Mouse (Mus musculus): ENCODE measurements around the gene Pitx2.

The Pitx2 gene
- long read RNA-seq, experiment 1: 0 reads
- long read RNA-seq, experiment 2: 0 reads

GRCm38 (mm10) chr3:129199609-129200500 is at the start of gene Pitx2:
Gene Pitx2 (plus strand): TSS chr3:129199878.
- intact Hi-C loops (cut with DNase I): loop anchor here (5.0 to 10.0 kb wide), 2 partner anchors 728 to 1015 kb away; no protein-coding TSS in a partner anchor

GRCm38 (mm10) chr3:129150001-129150400 is 49.7 kb upstream of the Pitx2 start:
- intact Hi-C loops (cut with DNase I): no loop called here

- intact Hi-C loops (cut with DNase I): no loop called here
Observed at GRCm38 (mm10) chr3:129151096-129151685, 48.5 kb upstream of the Pitx2 start.

- intact Hi-C loops (cut with DNase I): no loop called here
Observed at GRCm38 (mm10) chr3:129158812-129159370, 40.8 kb upstream of the Pitx2 start.

- intact Hi-C loops (cut with DNase I): no loop called here
Observed at GRCm38 (mm10) chr3:129161333-129162035, 38.2 kb upstream of the Pitx2 start.

- intact Hi-C loops (cut with DNase I): no loop called here
Observed at GRCm38 (mm10) chr3:129164246-129164645, 35.4 kb upstream of the Pitx2 start.

GRCm38 (mm10) chr3:129165715-129166114 is 34.0 kb upstream of the Pitx2 start:
- intact Hi-C loops (cut with DNase I): no loop called here

- intact Hi-C loops (cut with DNase I): no loop called here
Observed at GRCm38 (mm10) chr3:129166684-129167083, 33.0 kb upstream of the Pitx2 start.

GRCm38 (mm10) chr3:129170416-129170815 is 29.3 kb upstream of the Pitx2 start:
- intact Hi-C loops (cut with DNase I): no loop called here

GRCm38 (mm10) chr3:129171789-129172188 is 27.9 kb upstream of the Pitx2 start:
- intact Hi-C loops (cut with DNase I): no loop called here

- intact Hi-C loops (cut with DNase I): no loop called here
Observed at GRCm38 (mm10) chr3:129194436-129194835, 5.2 kb upstream of the Pitx2 start.

GRCm38 (mm10) chr3:129195036-129195435 is 4.6 kb upstream of the Pitx2 start:
- intact Hi-C loops (cut with DNase I): no loop called here

- intact Hi-C loops (cut with DNase I): no loop called here
Observed at GRCm38 (mm10) chr3:129195816-129196549, 3.7 kb upstream of the Pitx2 start.

- intact Hi-C loops (cut with DNase I): no loop called here
Observed at GRCm38 (mm10) chr3:129196550-129196919, 3.1 kb upstream of the Pitx2 start.

GRCm38 (mm10) chr3:129197035-129197434 is 2.6 kb upstream of the Pitx2 start:
- intact Hi-C loops (cut with DNase I): no loop called here

- intact Hi-C loops (cut with DNase I): no loop called here
Observed at GRCm38 (mm10) chr3:129197786-129198626, 1.7 kb upstream of the Pitx2 start.

- intact Hi-C loops (cut with DNase I): no loop called here
Observed at GRCm38 (mm10) chr3:129198627-129198903, 1.1 kb upstream of the Pitx2 start.

GRCm38 (mm10) chr3:129199160-129199608 is 494 bp upstream of the Pitx2 start:
- intact Hi-C loops (cut with DNase I): no loop called here

GRCm38 (mm10) chr3:129200501-129200890 is 818 bp downstream of the Pitx2 start:
- intact Hi-C loops (cut with DNase I): loop anchor here (5.0 to 10.0 kb wide), 2 partner anchors 728 to 1016 kb away; no protein-coding TSS in a partner anchor

- intact Hi-C loops (cut with DNase I): loop anchor here (5.0 to 10.0 kb wide), 2 partner anchors 729 to 1016 kb away; no protein-coding TSS in a partner anchor
Observed at GRCm38 (mm10) chr3:129201156-129201555, 1.5 kb downstream of the Pitx2 start.
